Mouse (Mus musculus) layer of hippocampus, adult 2 months (tissue): ENCODE data around the gene Hist1h2bc. TPM values are rescaled to one million over a fixed set of nuclear protein-coding genes. Genes with fewer than 3 reads are reported as not detected.
A peak's percentile ranks its signal among the peaks of the same experiment; 100 is the strongest.
"Not testable (repeated sequence)": the region's sequence is repeated elsewhere in the genome, so short reads cannot be mapped to it uniquely, and the experiment has no call there.

Experiments
- DNase-seq, 2 experiments: peaks; one replicate each; pipeline ENCODE4 v3.0.0; 2022; ENCODE audit warnings: low spot score in 2 of 2
- H3K27ac ChIP-seq: fragments of 200-600 bp; 2 replicates; pipeline ENCODE4 v1.8.1; 2022
- H3K4me3 ChIP-seq: fragments of 200-600 bp; 2 replicates; pipeline ENCODE4 v1.8.1; 2022; ENCODE audit warnings: mild to moderate bottlenecking
- CTCF ChIP-seq: fragments of 200-600 bp; conservative IDR thresholded peaks from 2 replicates; pipeline ENCODE4 v1.8.1; 2022; ENCODE audit warnings: antibody characterized with exemption, mild to moderate bottlenecking, moderate library complexity
- total RNA-seq, 2 experiments: library from RNA; stranded (reverse); gene quantifications; 2 replicates each; pipeline ENCODE4 v1.2.3; 2021

Hist1h2bc gene
- total RNA-seq, 2 experiments from 2014 or later = 45.1 to 50.2 TPM

- TF ChIP-seq CTCF = no peak
- Histone ChIP-seq H3K4me3 (no peak overlapping the region), H3K27ac (no peak overlapping the region)
- no peak for DNase-seq
Observed at GRCm38 (mm10) chr13:23705751-23706356, 21.9 kb downstream of the Hist1h2bc start.

DNA sequence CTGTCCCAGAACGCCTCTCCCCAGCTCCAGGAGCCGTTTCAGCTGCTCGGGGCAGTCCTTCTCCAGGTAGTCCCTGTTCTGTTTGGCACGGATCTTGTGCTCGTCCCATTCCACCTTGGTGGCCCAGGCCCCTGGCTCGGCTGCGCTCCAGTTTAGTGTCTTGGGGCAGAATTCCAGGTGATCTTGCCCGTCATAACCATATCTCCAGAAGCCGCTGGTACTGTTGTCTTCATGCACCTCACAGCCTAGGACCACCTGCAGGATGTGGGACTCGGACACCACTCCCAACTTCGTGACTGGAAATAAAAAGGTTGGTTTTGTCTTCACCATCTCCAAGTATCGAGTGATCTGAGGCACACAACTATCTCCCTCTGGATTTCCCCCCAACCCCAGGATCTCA lies 22.8 kb downstream of the Hist1h2bc start:
- TF ChIP-seq CTCF = no peak
- no peak for DNase-seq
- H3K27ac ChIP-seq = no peak overlapping the region
- H3K4me3 ChIP-seq = no peak overlapping the region

DNA sequence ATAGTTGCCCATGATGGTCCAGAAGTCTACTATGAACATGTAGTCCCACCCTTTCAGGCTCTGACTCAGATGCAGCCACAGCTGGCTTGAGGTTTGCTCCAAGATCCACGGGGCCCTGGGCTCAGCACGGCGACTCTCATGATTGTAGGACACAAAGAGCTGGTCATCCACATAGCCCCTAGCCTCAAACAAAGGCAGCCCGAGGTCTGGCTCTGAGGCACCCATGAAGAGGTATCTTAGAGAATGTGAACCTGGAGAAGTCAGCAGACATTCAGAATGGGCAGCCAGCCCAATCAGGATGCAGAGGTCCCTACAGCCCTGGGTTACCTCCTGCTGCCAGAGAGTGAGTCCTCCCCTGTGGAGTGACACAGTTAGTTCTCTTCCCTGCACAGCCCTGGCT lies 24.0 kb downstream of the Hist1h2bc start:
- Histone ChIP-seq H3K27ac (no peak overlapping the region), H3K4me3 (no peak overlapping the region)
- TF ChIP-seq CTCF = no peak
- DNase-seq = no peak

GRCm38 (mm10) chr13:23708654-23709053 lies 24.7 kb downstream of the Hist1h2bc start:
- no peak for TF ChIP-seq CTCF
- no peak overlapping the region for H3K27ac ChIP-seq
- no peak overlapping the region for H3K4me3 ChIP-seq
- no peak for DNase-seq

GRCm38 (mm10) chr13:23709714-23710373 lies 25.8 kb downstream of the Hist1h2bc start:
- H3K4me3 ChIP-seq = peak overlapping the region; percentile 61
- DNase-seq = no peak
- H3K27ac ChIP-seq = peak overlapping the region; percentile 77
- TF ChIP-seq CTCF = no peak

DNA sequence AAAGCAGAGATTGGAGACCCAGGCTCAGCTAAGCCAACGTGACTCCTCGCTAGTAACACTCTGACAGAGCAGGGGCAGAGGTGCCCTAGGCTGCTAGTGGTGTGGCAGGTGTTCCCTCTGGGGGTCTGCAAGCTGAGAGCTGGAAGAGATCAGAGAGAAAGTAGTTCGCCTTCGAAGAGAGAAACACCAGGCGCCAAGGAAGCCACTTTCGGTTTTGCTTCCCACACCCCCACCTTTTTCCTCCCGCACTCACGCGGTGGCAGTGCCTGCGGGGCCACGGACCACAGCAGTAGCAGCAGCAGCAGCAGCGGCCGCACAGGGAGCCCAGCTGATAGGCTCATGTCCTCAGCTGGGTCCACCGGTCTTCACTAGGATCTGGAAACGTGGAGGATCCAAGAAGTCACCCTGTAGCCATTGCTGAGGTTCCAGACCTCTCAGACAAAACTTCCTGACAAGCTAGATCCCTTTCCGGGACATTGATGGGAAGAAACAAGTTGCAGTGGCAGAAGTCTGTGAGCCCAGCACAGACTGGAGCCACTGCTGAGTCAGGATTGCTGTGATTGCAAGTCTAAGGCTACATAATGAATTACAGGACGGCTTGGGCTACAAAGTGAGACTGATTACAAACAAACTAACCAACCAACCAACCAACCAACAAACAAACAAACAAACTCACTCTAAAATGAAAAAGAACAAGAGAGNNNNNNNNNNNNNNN lies 26.5 kb downstream of the Hist1h2bc start, which contains the start of gene Hfe:
Gene Hfe, minus strand, starts transcription at position 481 of the 716 bp plus-strand sequence.
- no peak for TF ChIP-seq CTCF
- no peak for DNase-seq
- H3K4me3 ChIP-seq = peak within 1 kb of the TSS; percentile 61
- peak within 1 kb of the TSS; percentile 77 for H3K27ac ChIP-seq

- TF ChIP-seq CTCF = no peak
- no peak for DNase-seq
- no peak overlapping the region for H3K4me3 ChIP-seq
Observed at GRCm38 (mm10) chr13:23716261-23717042, 32.5 kb downstream of the Hist1h2bc start.

DNA sequence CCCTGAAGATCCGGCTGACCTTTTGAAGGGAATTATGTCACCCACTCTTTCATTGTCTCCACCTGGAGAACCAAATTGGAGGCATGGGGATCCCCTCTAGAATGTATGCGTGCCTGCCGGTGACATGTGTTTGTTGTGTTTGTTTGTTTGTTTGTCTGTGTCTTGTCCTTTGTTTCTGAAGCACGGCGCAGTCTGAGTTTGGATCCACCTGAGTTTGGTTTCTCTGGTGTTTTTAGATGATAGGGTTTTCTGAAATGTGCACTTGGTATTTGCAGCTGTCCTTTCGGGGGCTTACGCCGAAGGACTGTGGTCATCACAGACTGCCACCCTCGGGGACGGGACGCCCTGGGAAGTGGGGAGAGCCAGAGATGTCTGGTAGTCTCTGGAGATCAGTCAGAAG lies 33.2 kb downstream of the Hist1h2bc start:
- no peak overlapping the region for H3K27ac ChIP-seq
- DNase-seq = no peak
- TF ChIP-seq CTCF = no peak
- H3K4me3 ChIP-seq = no peak overlapping the region

More at GRCm38 (mm10) chr13:23716261-23717042, 32.5 kb downstream of the Hist1h2bc start:
- no peak overlapping the region for H3K27ac ChIP-seq

DNA sequence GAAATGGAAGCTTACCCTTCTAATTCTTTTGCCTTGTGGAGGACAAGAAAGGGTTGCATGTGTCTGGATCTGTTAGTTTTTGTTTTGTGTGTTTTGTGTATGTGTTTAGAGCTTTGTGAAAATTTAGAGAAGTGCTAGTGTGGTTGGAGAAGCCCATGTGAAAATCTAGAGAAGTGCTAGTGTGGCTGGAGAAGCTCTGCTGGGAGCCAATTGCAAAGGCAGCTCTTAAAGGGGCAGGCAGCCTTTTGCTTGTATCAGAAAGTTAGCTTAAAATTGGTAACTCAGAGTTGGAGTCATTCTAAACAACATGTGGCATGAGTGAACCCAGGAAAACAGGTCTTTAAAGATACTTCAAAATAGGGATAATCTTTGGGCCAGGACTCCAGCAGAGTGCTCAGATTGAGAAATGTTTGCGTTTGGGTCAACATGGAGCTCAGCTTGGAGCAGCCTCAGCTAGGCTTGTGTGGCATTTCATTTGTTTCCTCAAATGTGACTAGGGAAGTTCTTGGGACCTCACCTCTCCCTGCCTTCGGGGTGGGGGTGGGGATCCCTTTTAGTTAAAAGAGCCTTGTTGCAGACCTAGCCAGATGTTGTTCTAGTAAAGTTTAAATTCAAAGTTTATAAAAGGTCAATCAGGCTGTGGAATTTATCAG lies 33.7 kb downstream of the Hist1h2bc start:
- not testable (repeated sequence) for DNase-seq, H3K27ac ChIP-seq, H3K4me3 ChIP-seq

DNA sequence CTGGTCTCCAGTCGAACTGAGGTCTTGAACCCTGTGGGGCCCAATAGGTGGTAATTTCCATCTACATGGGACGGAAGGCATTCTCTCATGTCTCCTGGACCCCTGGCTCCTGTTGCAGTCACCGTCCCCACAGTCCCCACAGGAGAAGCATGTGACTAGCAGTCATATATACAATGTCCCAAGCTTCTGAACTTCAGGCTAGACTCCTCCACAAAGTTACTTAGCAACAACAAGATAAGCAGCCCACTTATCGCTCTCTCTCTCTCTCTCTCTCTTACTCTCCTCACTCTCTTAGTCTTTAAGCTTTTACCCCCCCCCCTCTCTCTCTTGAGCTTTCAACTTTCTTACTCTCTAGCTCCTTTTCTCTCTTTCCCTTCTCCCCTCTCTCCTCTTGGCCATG lies 40.2 kb downstream of the Hist1h2bc start:
- DNase-seq = no peak
- Histone ChIP-seq H3K27ac (no peak overlapping the region), H3K4me3 (no peak overlapping the region)
- no peak for TF ChIP-seq CTCF

GRCm38 (mm10) chr13:23725213-23725612 lies 41.2 kb downstream of the Hist1h2bc start:
- DNase-seq = no peak
- no peak overlapping the region for H3K4me3 ChIP-seq
- no peak overlapping the region for H3K27ac ChIP-seq
- no peak for TF ChIP-seq CTCF

GRCm38 (mm10) chr13:23728472-23729191 lies 44.6 kb downstream of the Hist1h2bc start:
- H3K4me3 ChIP-seq = no peak overlapping the region
- no peak for DNase-seq
- TF ChIP-seq CTCF = no peak

More at GRCm38 (mm10) chr13:23728472-23729191, 44.6 kb downstream of the Hist1h2bc start:
- H3K27ac ChIP-seq = peak overlapping the region; percentile 14; the same call in 1 of the 2 replicates
